Mouse (Mus musculus) erythroblast, adult 5-6 weeks (primary cell): ENCODE measurements around the gene Gh. TPM values are rescaled to one million over a fixed set of nuclear protein-coding genes. Genes with fewer than 3 reads are reported as not detected.
"Not testable (repeated sequence)": the region's sequence is repeated elsewhere in the genome, so short reads cannot be mapped to it uniquely, and the experiment has no call there.

Source experiments
- ATAC-seq: replicated peaks from 2 replicates; pipeline ENCODE4 v1.8.0; 2016; ENCODE audit warnings: moderate number of reproducible peaks, mild to moderate bottlenecking, moderate TSS enrichment, inconsistent platforms; ENCODE audit not compliant: poor library complexity, low FRiP score, severe bottlenecking
- total RNA-seq, 2 experiments: library from RNA; stranded (forward) in 1 of 2; stranded (reverse) in 1 of 2; fragments of 150-400 nt in 1 of 2; fragments of 200-764, 138-1000 nt in 1 of 2; gene quantifications; 2 replicates each; pipeline versions ENCODE4 v1.2.3 to v1.2.4; 2015 to 2017; ENCODE audit warnings: low replicate concordance in 2 of 2

Gene Gh
- total RNA-seq (2015; ENCODE audit: low replicate concordance) (not detected in 2 replicates), total RNA-seq (2017; ENCODE audit: low replicate concordance) (not detected in 2 replicates)

- ATAC-seq, result no peak
Observed at GRCm38 (mm10) chr11:106301765-106302164, at the start of gene Gh. Gene Gh, minus strand, starts transcription at chr11:106301865.

- no peak for ATAC-seq
Observed at GRCm38 (mm10) chr11:106351253-106351652, 49.6 kb upstream of the Gh start.

- ATAC-seq, result no peak
Observed at GRCm38 (mm10) chr11:106350853-106351252, 49.2 kb upstream of the Gh start.

GRCm38 (mm10) chr11:106349772-106350171 is 48.1 kb upstream of the Gh start:
- no peak for ATAC-seq

- no peak for ATAC-seq
Observed at GRCm38 (mm10) chr11:106344910-106345309, 43.2 kb upstream of the Gh start.

GRCm38 (mm10) chr11:106340990-106341520 is 39.4 kb upstream of the Gh start:
- ATAC-seq, result no peak

GRCm38 (mm10) chr11:106339323-106339722 is 37.7 kb upstream of the Gh start:
- ATAC-seq, result not testable (repeated sequence)

GRCm38 (mm10) chr11:106338870-106339269 is 37.2 kb upstream of the Gh start:
- no peak for ATAC-seq

GRCm38 (mm10) chr11:106338029-106338428 is 36.4 kb upstream of the Gh start:
- ATAC-seq, result no peak

GRCm38 (mm10) chr11:106334066-106334465 is 32.4 kb upstream of the Gh start:
- ATAC-seq, result no peak

GRCm38 (mm10) chr11:106332458-106332857 is 30.8 kb upstream of the Gh start:
- ATAC-seq, result no peak

- no peak for ATAC-seq
Observed at GRCm38 (mm10) chr11:106329682-106330081, 28.0 kb upstream of the Gh start.

- no peak for ATAC-seq
Observed at GRCm38 (mm10) chr11:106329128-106329527, 27.5 kb upstream of the Gh start.

GRCm38 (mm10) chr11:106328521-106328920 is 26.9 kb upstream of the Gh start:
- ATAC-seq, result no peak

- no peak for ATAC-seq
Observed at GRCm38 (mm10) chr11:106326475-106326874, 24.8 kb upstream of the Gh start.

- ATAC-seq, result no peak
Observed at GRCm38 (mm10) chr11:106325566-106326206, 24.0 kb upstream of the Gh start.

- ATAC-seq, result no peak
Observed at GRCm38 (mm10) chr11:106324858-106325257, 23.2 kb upstream of the Gh start.

GRCm38 (mm10) chr11:106318406-106319366 is 17.0 kb upstream of the Gh start:
- ATAC-seq, result no peak

- no peak for ATAC-seq
Observed at GRCm38 (mm10) chr11:106317801-106318200, 16.1 kb upstream of the Gh start.

- no peak for ATAC-seq
Observed at GRCm38 (mm10) chr11:106316416-106316815, 14.8 kb upstream of the Gh start.
